Mouse (Mus musculus) spleen, postnatal 10 days (tissue): ENCODE measurements around the gene Cpne6.

Experiments used
- DNase-seq, 2 experiments: peaks; one replicate each; pipeline ENCODE4 v3.0.0; 2021 to 2022; ENCODE audit warnings: low spot score in 2 of 2

Cpne6 gene

DNA sequence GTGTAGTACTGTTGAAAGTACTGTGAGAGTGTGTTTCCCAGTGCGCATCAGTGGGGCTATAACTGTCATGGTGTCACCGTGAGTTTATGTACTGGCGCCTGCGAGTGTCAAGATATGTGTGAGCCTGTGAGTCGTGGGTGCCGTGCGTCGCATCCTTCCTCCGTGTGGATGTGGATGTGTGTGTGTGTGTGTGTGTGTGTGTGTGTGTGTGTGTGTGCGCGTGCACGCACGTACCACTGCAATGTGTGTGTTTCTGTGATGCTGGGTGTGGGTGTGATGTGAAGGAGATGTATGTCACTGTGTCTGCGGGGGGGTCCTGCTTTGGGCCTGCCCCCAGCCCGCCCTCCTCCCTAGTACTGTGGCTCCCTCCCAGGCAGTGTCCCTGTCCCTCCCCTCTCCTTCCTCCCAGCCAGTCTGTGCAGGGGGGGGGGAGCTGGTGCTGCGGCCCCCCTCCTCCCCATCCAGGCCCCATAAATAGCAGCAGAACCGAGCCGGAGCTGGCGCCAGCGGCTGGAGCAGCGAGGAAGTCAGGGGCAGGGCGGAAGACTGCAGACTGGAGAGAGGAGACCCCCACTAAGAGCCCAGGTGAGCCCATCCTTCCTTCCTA, at the start of gene Cpne6:
TSS of gene Cpne6 (plus strand) at position 321 of the 607 bp plus-strand sequence.
- DNase-seq: no peak

DNA sequence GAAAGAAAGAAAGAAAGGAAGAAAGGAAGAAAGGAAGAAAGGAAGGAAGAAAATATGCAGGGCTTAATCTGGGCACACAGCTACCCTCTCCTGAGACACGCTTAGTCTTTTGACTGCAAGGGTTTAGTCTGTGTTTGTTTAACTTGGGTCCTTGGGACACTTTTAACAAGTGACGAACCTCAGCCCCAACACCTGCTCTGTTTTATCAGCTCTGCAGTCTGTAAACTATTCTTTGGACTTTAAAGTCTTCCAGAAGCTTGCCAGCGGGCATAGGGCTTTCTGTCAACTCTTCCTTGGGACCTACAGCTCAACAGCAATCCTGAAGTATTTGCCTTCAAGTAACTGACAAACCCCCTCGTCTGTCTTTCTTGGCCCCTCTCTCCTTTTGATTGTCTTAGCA, 48.5 kb upstream of the Cpne6 start:
- no peak for DNase-seq

DNA sequence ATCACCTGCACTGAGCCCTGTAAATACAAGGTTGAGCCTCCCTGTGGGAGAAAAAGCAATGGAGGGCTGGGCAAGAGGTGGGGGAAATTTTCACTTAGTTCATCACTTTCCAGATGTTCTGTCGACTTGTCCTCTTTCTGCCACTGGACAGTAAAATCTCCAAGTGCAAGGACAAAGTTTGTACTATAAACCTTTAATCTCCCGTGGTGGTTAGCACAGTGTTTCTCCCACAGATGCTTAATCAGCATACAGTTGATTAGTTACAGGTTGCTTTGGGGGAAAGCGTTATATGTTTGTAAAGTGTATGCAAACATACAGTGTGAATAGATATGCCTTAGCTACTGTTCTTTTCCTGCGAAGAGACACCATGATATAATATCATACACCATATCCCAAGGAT, 43.8 kb upstream of the Cpne6 start:
- DNase-seq: no peak

DNA sequence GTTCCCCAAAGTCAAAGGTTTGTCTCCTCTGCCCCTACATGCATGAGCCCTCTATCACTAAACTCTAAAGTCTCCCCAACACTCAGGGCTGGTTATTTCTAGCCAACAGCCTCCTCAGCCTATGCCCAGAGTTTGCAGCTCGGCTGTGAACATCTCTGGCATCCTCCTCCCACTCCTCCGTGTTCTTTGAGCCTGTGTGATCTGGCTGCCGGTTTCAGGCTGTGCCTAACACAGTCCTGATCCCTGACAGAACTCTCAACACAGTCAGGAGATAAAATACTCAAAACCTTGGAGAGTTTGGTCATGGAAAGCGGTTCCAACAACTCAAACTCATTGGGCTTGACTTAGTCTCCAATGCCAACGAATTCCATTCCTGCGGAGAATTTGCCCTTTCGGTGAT, 43.1 kb upstream of the Cpne6 start:
- DNase-seq: no peak

DNA sequence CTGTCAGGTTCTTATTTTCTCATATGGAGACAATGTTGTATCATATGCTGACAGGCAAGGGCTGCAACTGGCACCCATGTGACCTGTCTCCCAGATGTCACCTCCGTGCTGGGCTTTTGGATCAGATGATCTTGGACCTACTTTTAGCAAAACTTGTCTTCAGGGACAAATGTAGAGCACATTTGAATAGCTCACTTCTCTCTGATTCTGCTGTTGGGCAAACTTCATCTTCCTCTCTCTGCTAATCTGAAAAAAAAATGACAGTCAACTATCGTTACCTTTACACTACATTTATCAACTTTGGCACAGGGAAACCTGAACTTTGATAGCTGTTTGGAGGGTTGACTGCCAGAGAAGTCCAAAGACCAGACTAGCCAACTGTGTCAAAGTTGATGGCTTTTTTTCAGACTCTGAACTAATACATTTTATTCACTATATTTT, 41.9 kb upstream of the Cpne6 start:
- no peak for DNase-seq

DNA sequence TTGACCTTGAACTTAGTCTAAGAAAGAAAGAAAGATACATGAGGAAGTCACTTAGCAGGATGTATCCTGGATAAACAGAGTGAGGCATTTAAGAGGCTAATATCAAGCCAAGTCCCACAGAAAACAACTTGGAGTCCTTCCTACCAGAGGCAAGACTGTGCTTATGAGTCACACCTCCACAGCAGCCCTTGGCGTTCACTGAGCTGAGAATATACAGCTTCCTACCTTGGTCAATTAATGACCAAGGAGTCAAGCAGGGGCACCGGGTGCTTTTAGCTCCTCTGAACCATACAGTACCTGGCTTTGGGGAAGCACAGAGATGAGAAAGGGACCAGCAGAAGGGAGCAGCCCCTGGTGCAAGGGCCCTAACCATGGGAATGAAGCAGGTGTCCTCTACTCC, 41.2 kb upstream of the Cpne6 start:
- DNase-seq: no peak

DNA sequence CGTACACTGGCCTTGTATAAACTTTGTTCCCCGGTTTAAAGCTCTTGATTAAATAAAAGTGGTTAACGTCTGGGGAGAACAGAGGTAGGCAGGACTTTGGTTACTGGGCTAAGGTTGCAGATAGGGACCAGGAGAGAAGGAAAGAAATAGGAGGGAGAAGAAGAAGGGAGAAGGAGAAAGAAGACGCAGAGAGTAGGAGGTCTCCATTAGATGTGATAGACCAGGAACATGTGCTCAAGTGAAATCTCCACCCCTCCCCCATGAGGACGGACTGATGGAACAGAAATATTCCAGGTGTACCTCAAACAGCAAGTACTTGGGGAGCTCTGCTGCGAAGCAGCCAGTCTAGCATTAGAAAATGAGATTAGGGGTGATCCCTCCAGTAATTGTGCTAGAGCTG, 40.4 kb upstream of the Cpne6 start:
- no peak for DNase-seq

DNA sequence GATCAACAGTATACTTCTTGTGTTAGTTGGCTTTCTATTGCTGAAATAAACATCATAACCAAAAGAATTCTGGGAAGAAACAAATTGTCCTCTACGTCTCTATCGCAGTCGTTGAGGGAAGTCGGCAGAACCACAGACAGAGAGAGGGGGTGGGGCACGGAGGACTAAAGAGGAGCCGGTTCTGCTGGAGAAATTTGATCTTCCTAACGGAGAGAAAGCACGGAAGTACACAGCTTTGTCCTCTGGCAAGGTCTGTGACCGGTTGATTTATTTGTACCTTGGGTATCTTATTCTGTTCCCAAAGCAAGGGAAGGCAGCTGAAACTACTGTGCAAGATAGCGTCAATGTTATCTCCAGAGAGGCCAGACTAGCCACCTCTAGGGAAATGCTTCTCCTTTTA, 39.4 kb upstream of the Cpne6 start:
- DNase-seq: no peak

DNA sequence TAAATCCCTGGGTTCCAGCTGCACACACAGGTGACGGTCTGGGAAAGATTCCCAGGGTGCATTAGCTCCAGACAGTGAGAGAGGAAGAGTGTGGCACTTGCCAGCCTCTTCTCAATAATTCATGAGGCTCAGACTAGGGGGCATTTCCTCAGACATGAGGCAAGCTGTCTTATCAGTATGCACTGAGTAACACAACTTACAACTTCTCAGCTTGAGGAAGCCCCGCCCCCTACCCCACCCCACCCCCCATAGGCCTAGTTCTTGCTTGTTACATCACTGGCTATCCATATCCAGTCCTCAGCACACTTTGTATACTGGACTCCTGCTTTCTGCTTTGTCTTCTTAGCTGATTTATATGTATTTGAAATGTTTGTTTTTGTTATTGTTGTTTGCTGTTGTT, 34.6 kb upstream of the Cpne6 start:
- no peak for DNase-seq

DNA sequence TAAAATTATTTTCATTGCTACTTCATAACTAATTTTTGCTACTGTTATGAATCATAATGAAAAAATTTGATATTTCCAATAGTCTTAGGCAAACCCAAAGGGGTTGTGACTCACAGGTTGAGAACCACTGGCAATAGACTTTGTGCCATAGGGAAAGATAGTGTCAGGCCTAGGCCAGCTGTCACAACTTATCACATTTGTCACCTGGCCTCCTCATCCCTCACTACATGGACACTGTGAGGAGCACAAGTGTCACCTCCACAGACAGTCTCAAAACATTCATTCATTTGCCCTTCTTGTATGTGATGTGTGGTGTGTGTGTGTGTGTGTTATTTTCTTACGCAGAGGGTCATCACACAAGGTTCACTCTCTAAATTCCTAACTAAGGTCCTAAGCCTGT, 32.8 kb upstream of the Cpne6 start:
- no peak for DNase-seq

DNA sequence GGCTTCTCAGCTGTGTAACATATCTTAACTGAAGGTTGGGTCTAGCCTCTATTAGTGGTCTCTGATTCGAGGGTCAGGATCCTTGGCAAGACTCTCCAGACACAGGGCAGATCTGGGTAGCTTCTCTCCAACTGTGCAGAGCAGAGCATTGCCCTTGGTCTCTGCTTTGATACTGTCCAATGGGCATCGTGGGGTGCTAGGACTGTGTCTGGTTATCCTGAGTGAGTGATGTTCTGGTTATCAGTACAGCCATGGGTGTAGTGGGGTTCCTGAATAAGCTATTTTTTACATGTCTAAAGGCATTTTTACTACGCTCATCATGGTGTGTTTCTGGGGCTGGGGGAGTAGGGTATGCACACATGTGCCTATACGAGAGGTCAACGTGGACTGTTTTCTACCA, 32.4 kb upstream of the Cpne6 start:
- no peak for DNase-seq

DNA sequence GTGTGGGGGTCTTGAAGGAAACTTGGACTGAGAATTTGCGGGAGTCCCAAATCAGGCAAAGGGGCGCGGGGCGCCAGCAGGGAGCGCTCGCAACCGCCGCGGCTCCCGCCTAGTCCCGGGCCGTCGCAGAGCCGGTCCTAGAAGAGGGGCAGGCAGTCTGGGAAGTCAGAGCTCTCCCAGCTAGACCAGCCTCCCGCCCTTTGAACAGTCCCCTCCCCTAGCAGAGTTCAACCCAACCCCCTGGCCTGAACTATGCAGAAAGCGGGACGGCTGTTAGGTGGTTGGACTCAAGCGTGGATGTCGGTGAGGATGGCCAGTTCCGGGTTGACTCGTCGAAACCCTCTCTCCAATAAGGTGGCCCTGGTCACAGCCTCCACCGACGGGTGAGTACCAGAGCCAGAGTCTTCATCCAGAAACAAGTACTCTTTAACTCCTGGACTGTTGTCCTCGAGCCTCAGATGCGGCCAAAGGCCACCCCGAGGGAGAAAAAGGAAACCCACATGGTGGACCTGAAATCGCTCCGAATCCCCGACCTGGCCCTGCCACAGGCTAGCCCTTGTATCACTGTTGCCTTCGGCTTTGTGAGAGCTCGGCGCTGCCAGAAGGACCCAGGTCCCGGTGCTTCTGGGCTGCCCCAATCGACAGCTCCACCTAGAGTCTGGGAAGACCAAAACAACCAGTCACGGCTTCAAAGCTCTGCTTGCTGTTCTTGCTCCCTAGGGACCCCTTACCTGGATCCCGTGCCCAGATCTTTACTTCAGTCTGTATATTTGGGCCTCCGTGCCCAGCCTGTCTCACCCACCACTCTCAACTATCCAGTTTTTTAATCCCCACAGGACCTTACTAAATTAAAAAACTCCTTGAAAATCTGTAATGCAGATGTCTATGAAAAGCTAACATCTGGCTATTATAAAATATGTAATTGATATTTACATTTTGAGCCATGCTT, 31.3 kb upstream of the Cpne6 start, which contains the start of gene Dhrs4:
TSS of gene Dhrs4 (plus strand) at position 108 of the 949 bp plus-strand sequence.
- DNase-seq: peak; percentile 84 to 85

DNA sequence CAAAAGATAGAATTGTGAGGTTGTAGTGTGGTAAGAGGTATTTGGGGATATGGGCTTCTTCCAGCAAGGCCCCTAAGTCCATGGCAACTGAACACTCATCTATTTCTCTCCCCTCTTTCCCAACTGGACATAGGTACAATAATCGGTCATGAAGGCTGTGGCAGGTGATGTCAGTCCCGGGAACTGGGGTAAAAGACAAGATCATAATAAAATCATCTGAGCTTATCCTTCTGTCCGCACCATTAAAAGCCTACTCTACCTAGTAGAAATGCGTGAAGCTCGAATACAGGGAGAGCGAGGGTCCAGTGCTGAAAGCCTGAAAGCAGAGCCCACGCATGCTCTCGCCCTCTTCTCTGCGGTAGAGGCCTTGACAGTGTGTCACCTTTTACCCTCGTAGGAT, 30.6 kb upstream of the Cpne6 start:
- no peak for DNase-seq

DNA sequence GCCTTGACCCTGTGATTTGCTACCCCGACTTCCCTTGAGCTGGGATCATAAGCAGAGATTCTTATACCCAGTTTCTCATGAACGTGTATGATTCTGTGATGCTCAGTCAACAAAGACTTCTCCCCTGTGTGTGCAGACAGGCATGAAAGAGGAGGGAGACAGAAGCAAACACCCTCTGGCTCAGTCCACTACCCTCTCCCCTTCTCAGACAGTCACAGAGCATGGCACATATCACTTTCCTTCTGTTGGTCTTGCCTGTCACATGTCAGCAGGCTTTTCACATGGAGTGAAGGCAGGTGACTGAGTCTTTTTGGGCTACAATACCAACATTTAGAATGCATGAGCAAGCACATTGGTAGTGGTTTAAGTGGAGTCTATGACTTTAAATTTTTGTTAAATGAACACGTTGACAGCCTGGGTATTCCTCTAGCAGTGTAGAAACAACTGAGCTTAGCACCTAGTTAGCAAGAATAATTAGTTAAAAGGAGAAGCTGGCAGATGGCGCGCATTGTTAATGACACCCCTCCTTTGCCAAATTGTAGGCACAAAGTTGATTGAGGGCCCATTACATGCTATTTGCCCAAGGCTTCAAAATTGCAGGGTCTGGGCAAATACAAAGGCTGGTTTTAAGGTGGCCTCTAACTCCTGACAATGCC, 25.7 kb upstream of the Cpne6 start:
- DNase-seq: no peak

DNA sequence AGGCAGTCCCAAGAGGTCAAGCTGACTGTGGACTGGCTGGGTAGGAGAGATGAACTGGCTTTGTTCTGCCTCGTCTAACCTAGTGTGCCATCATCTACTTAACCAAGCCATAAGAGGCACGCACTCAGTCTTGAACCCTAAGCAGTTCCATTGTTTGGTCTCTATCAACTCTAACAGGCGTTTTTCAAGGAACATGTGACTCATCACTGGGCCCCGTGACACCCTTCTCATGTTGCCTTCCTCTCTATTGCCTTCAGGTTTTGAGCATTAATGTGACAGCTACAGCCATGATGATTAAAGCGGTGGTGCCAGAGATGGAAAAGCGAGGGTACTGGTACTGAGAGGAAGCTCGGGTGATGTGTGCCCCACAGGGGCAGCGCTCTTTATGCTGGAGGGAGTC, 23.4 kb upstream of the Cpne6 start:
- DNase-seq: no peak

DNA sequence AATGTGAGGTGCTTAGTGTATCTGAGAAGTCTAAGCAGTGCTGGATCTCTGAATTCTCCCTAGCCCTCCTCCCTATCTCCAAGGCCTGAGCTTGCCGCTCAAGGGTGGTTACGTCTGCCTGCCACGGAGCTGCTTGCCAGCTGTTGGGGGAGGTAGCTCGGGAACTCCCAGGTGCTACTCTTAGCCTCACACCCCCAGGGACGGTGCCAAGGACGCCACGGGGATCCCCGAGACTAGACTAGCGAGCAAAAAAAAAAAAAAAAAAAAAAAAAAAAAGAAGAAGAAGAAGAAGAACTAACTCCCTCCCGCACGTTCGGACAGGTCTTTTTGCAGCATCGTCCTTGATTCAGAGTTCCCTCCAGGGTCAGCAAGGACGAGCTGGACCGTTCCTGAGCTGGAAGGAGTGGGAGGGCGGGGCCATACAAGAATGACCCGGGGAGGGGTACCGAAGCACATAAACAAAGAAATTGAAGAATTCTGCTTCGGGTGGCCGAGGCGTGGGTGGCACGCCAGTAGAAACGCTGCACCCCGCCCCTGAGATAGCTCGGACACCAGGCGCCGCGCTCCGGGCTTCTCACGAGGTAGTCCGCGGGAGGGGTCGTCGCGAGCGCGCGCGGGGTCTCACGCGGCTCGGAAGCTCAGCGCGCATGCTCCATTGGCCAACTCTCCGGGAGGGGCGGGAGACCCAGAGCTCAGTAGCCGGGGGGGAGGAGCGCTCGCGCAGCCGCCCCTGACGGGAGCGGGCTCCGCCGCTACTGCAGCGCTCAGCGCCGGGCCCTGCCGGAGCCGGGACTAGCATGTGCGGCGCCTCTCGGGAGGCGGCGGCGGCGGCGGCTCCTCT, 19.7 kb upstream of the Cpne6 start, which contains the start of gene Carmil3:
TSS of gene Carmil3 (plus strand) at position 291 of the 841 bp plus-strand sequence.
- DNase-seq: peak; percentile 38 to 56

DNA sequence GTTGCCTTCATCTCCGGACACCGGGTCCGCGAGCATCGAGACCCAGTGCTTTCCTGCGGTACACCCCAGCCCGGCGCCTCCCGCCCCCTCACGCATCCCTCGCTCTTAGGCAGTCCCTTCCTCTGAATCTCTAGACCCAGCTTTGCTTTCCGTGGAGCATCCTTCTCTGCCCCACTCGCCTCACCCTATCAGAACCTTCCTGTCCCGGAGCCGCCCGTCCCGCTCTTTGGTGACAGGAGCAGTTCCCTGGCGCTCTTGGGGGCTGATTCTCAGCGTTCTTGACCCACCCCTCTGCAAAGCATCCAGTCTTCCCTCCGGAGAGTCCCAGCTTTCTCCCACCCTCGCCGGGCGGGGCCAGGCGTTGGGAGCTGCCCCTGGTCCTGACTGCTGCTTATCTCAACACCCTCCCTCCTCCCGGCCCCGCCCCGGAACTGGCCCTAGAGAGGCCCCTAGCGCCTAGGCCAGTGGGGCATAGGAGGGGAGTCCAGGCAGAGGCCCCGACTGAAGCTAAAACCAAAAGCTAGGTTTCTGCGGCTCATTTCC, 18.9 kb upstream of the Cpne6 start:
- peak; percentile 61 to 78 for DNase-seq

DNA sequence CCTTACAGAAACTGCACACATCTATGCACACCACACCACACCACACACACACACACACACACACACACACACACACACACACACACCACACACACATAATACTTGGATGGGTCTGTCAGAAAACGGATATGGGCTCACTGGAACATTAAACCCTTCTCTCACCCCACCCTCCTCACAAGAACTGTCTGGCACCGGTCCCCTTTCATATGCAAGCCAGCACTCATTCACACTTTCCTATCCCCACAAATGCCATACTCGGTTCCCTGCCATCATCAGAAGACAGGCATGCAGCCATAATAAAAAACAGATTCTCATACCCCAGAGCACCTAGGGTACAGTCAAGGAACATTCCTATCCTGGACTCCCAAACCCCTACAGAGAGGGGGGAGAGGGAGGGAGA, 18.1 kb upstream of the Cpne6 start:
- no peak for DNase-seq

DNA sequence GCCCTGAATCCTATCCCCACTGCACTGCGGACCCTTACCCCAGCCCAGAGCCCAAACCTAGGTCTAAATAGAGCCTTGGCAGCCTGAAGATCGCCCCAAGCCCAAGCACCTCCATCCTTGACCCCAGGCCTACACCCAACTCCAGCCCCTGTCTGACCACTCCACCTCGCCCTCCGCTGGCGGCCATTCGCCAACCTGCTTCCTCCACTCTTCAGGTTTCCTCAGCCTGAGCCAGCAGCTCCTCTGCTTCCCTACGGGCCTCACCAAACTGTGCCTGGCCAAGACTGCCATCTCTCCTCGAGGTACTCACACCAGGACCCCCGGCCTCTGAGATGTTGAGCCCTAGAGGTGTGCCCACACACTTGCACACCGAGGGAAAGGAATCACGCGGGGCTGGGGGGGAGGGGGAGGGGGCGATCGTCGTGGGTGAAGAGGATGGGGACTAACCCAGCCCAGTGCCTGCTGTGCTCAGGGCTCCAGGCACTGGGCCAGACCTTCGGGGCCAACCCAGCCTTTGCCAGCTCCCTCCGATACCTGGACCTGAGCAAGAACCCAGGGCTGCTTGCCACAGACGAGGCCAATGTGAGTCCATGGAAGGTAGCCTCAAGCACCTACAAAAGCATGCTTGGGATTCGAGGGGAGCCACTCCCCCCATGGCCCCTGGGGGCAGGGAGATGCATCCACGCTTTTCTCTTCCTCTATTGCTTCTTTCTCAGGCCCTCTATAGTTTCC, 14.6 kb upstream of the Cpne6 start:
- no peak for DNase-seq

DNA sequence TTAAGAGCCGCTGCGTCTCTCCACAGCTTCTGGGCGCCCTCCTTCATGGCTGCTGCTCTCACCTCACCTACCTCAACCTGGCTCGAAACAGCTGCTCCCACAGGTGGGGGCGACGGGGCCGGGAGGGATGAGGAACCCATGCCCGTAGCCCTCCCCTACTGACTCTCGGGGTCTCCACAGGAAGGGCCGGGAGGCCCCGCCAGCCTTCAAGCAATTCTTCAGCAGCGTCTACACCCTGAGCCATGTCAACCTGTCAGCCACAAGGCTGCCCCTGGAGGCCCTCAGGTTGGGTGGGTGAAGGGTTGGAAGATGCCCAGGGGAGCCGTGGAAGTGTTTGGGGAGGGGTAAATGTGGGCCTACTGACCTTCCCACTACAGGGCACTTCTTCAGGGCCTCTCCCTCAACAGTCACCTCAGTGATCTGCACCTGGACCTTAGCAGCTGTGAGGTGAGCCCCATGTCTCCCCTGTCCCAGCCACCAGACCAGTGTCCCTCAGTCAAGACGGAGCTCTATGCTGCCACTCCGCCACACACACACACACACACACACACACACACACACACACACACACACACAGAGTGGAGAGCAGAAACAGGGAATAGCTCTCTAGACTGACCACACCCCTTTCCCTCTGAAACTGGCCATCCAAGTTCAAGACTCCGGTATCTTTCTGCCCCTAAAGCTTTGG, 13.3 kb upstream of the Cpne6 start:
- no peak for DNase-seq
